Mouse (Mus musculus): Measurements from ENCODE around the gene Hba-x. TPM values are rescaled to one million over a fixed set of nuclear protein-coding genes. Genes with fewer than 3 reads are reported as not detected.

Hba-x gene
- polyA plus RNA-seq, 2 experiments = 70.0 to 201 TPM

- no peaks in the 10 kb centered on the region for H3K27me3 ChIP-seq (ENCODE audit: control insufficient read depth, insufficient read depth, low read length)
- H3K9ac ChIP-seq (ENCODE audit: low read depth, low read length, severe bottlenecking) = no peak overlapping the region
- no peak for TF ChIP-seq POLR2A (IDR thresholded peaks at IDR 0.05; ENCODE audit: borderline replicate concordance, extremely low read depth, insufficient read depth, insufficient read length)
- no peak overlapping the region for H3K4me2 ChIP-seq (replicated peaks; ENCODE audit: low read depth, low read length, severe bottlenecking)
- no peak for DNase-seq (ENCODE audit: low spot score)
- no peak for ATAC-seq (ENCODE audit: low FRiP score, low read depth)
- H3K4me3 ChIP-seq (replicated peaks; ENCODE audit: low read length) = no peak overlapping the region
- peaks cover 71% of the 10 kb centered on the region for H3K36me3 ChIP-seq (ENCODE audit: control insufficient read depth, insufficient read depth, low read length)
- no peaks in the 10 kb centered on the region for H3K4me1 ChIP-seq (ENCODE audit: control insufficient read depth, insufficient read depth, low read length)
- no peaks in the 10 kb centered on the region for H3K9me3 ChIP-seq (ENCODE audit: control insufficient read depth, low read length)
- H3K27ac ChIP-seq (replicated peaks; ENCODE audit: low read depth, low read length) = no peak overlapping the region
Measured at GRCm38 (mm10) chr11:32247068-32247467, 29.1 kb upstream of the Hba-x start.

DNA sequence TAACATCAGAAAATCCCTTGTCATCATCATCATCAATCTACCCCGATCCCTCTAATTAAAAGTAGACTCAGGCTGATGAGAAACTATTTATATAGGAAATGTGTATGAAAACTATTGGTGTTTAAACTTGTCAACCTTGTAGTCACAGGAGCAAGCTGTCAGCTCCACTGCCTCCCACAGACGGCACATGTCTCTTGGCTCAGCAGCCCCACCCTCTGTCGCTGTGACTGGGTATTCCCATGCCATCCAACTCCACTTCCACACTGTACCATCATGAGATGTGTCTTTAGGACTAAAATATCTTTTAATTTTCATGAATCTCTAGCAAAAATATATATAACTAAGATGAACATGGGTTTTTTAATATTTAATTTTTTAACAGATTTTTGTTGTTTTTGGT, 27.9 kb upstream of the Hba-x start:
- WGBS = 82% methylated on average over 3 of the region's 3 CpGs
- ATAC-seq (ENCODE audit: low FRiP score, low read depth) (no peak), DNase-seq (ENCODE audit: low spot score) (no peak)
- no peak overlapping the region for H3K27ac ChIP-seq (replicated peaks; ENCODE audit: low read depth, low read length)
- no peaks in the 10 kb centered on the region for H3K4me1 ChIP-seq (ENCODE audit: control insufficient read depth, insufficient read depth, low read length)
- no peak overlapping the region for H3K9ac ChIP-seq (ENCODE audit: low read depth, low read length, severe bottlenecking)
- no peak overlapping the region for H3K4me2 ChIP-seq (replicated peaks; ENCODE audit: low read depth, low read length, severe bottlenecking)
- TF ChIP-seq POLR2A (IDR thresholded peaks at IDR 0.05; ENCODE audit: borderline replicate concordance, extremely low read depth, insufficient read depth, insufficient read length) = no peak
- no peaks in the 10 kb centered on the region for H3K9me3 ChIP-seq (ENCODE audit: control insufficient read depth, low read length)
- H3K4me3 ChIP-seq (replicated peaks; ENCODE audit: low read length) = no peak overlapping the region
- peaks cover 69% of the 10 kb centered on the region for H3K36me3 ChIP-seq (ENCODE audit: control insufficient read depth, insufficient read depth, low read length)
- no peaks in the 10 kb centered on the region for H3K27me3 ChIP-seq (ENCODE audit: control insufficient read depth, insufficient read depth, low read length)

DNA sequence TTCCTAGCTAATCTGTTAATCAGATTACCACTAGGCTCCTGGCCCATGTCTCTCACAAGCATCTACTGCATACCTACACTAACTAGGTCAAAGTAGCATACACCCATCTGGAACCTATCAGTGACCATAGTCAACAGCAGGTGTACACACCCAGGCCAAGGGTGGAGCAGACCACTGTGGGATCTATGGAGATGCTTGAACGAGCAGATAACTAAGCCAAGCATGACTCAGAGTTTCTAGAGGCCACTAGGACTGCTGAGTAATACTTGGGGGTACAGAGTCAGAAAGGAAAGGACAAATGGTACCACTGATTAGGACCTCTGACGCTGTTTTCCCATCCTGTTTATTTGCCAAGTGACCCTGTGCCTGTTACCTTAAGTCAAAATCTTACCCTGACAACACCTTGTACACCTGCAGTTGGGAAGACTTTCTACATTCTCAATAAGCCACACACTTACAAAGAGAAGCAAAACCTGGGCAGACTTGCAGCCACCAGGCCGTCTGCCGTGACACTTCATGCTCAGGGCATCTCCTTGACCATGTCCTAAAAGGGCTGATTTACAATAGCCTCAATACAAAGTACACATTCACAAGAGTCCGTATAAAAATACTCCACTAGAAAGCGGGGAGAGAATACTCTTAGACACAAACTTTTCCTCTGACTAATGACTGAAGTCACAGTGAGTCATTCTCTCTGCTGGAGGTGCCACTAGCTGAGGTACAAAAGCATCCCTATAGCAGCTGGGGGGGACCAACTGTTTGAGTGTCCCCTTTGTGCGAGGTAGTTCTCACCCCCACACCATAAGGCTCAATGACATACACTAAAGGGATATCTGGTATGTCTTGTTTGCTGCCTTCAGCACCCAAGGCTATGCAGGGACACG, 25.1 kb upstream of the Hba-x start:
- DNase-seq (ENCODE audit: low spot score) (no peak), ATAC-seq (ENCODE audit: low FRiP score, low read depth) (no peak)
- Histone ChIP-seq H3K9ac (ENCODE audit: low read depth, low read length, severe bottlenecking) (no peak overlapping the region), H3K27me3 (ENCODE audit: control insufficient read depth, insufficient read depth, low read length) (no peaks in the 10 kb centered on the region), H3K27ac (replicated peaks; ENCODE audit: low read depth, low read length) (no peak overlapping the region), H3K9me3 (ENCODE audit: control insufficient read depth, low read length) (no peaks in the 10 kb centered on the region), H3K4me1 (ENCODE audit: control insufficient read depth, insufficient read depth, low read length) (no peaks in the 10 kb centered on the region), H3K36me3 (ENCODE audit: control insufficient read depth, insufficient read depth, low read length) (peaks cover 61% of the 10 kb centered on the region), H3K4me2 (replicated peaks; ENCODE audit: low read depth, low read length, severe bottlenecking) (no peak overlapping the region), H3K4me3 (replicated peaks; ENCODE audit: low read length) (no peak overlapping the region)
- no peak for TF ChIP-seq POLR2A (IDR thresholded peaks at IDR 0.05; ENCODE audit: borderline replicate concordance, extremely low read depth, insufficient read depth, insufficient read length)
- 81% methylated on average over 8 of the region's 8 CpGs for WGBS

DNA sequence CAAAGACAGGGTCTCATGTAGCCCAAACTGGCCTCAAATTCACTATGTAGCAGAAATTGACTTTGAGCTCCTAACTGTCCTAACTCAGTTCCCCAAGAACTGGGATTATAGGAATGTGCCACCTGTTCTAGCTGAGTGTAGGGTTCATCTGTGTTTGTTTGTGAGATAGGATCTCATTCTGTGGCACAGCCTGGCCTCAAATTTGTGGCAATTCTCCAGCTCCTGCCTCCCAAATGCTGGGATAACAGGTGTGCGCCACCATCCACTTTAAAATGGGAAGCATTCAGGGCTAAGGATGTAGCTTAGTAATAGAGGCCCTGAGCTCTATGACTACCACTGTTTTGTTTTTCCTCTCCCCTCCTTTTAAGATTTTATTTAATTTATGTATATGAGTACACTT, 23.1 kb upstream of the Hba-x start:
- 100% methylated on average over 1 of the region's 1 CpGs for WGBS
- no peak for ATAC-seq (ENCODE audit: low FRiP score, low read depth)
- peaks cover 44% of the 10 kb centered on the region for H3K36me3 ChIP-seq (ENCODE audit: control insufficient read depth, insufficient read depth, low read length)

DNA sequence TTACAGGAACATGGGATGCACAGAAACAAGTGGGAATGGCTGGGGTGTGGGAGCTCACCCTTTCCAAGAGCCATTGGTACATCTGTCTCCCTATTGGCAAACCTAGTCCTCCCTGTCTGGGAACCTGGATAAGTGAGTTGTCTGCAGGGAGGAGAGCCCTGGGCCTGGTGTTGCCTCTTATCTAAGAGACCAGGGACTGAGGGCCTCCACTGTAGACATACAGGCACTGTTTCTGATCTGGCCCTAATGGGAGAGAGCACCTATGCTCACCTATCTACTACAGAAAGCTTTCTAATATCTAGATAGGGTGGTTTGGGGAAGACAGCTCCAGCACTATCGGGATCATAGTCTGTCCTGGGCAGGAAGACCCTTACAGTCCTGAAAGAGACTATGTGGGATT, 20.1 kb upstream of the Hba-x start:
- TF ChIP-seq POLR2A (IDR thresholded peaks at IDR 0.05; ENCODE audit: borderline replicate concordance, extremely low read depth, insufficient read depth, insufficient read length) = no peak
- WGBS = 100% methylated on average over 1 of the region's 1 CpGs
- ATAC-seq (ENCODE audit: low FRiP score, low read depth) (no peak), DNase-seq (ENCODE audit: low spot score) (no peak)
- Histone ChIP-seq H3K27me3 (ENCODE audit: control insufficient read depth, insufficient read depth, low read length) (no peaks in the 10 kb centered on the region), H3K9me3 (ENCODE audit: control insufficient read depth, low read length) (no peaks in the 10 kb centered on the region), H3K36me3 (ENCODE audit: control insufficient read depth, insufficient read depth, low read length) (peaks cover 33% of the 10 kb centered on the region), H3K4me1 (ENCODE audit: control insufficient read depth, insufficient read depth, low read length) (no peaks in the 10 kb centered on the region), H3K4me3 (replicated peaks; ENCODE audit: low read length) (no peak overlapping the region), H3K9ac (ENCODE audit: low read depth, low read length, severe bottlenecking) (no peak overlapping the region), H3K27ac (replicated peaks; ENCODE audit: low read depth, low read length) (no peak overlapping the region), H3K4me2 (replicated peaks; ENCODE audit: low read depth, low read length, severe bottlenecking) (no peak overlapping the region)

More for the DNA sequence above, 23.1 kb upstream of the Hba-x start:
- no peak overlapping the region for H3K4me2 ChIP-seq (replicated peaks; ENCODE audit: low read depth, low read length, severe bottlenecking)
- H3K9ac ChIP-seq (ENCODE audit: low read depth, low read length, severe bottlenecking) = no peak overlapping the region
- no peak for TF ChIP-seq POLR2A (IDR thresholded peaks at IDR 0.05; ENCODE audit: borderline replicate concordance, extremely low read depth, insufficient read depth, insufficient read length)
- no peak overlapping the region for H3K4me3 ChIP-seq (replicated peaks; ENCODE audit: low read length)
- DNase-seq (ENCODE audit: low spot score) = no peak
- H3K27me3 ChIP-seq (ENCODE audit: control insufficient read depth, insufficient read depth, low read length) = no peaks in the 10 kb centered on the region
- H3K27ac ChIP-seq (replicated peaks; ENCODE audit: low read depth, low read length) = no peak overlapping the region
- no peaks in the 10 kb centered on the region for H3K9me3 ChIP-seq (ENCODE audit: control insufficient read depth, low read length)
- no peaks in the 10 kb centered on the region for H3K4me1 ChIP-seq (ENCODE audit: control insufficient read depth, insufficient read depth, low read length)

Data from limb, embryonic 14.5 days (tissue).